Mouse (Mus musculus) CH12.LX (cell line): ENCODE data around the gene 9930111J21Rik1.
"Not testable (repeated sequence)": the region's sequence is repeated elsewhere in the genome, so short reads cannot be mapped to it uniquely, and the experiment has no call there.

Experiments
- BHLHE40 ChIP-seq: IDR thresholded peaks from 2 replicates; pipeline ENCODE4 v1.6.1; 2011; ENCODE audit warnings: mild to moderate bottlenecking, low read depth, low read length, improper control_type of control experiment
- CTCF ChIP-seq, 2 experiments: IDR thresholded peaks in 1 of 2; conservative IDR thresholded peaks in 1 of 2; 2 replicates each; pipeline ENCODE4 v1.5.1; 2011 to 2012; ENCODE audit warnings: low read depth in 2 of 2, low read length in 2 of 2, improper control_type of control experiment in 1 of 2, inconsistent platforms in 1 of 2, mild to moderate bottlenecking in 1 of 2, moderate library complexity in 1 of 2
- ETS1 ChIP-seq: conservative IDR thresholded peaks from 2 replicates; pipeline ENCODE4 v1.6.1; 2012; ENCODE audit warnings: low read depth, mild to moderate bottlenecking, inconsistent platforms, low read length, improper control_type of control experiment, moderate library complexity
- GABPA ChIP-seq: IDR thresholded peaks from 2 replicates; pipeline ENCODE4 v1.6.1; 2012; ENCODE audit warnings: low read depth, low read length, improper control_type of control experiment, inconsistent platforms; ENCODE audit not compliant: insufficient replicate concordance
- JUND ChIP-seq: conservative IDR thresholded peaks from 2 replicates; pipeline ENCODE4 v1.6.1; 2011; ENCODE audit warnings: low read depth, low read length, improper control_type of control experiment
- MAX ChIP-seq: IDR thresholded peaks from 2 replicates; pipeline ENCODE4 v1.6.1; 2011; ENCODE audit warnings: low read length, improper control_type of control experiment
- POLR2A ChIP-seq: IDR thresholded peaks from 2 replicates; pipeline ENCODE4 v1.6.1; 2011; ENCODE audit warnings: low read depth, mild to moderate bottlenecking, improper control_type of control experiment, low read length

GRCm38 (mm10) chr11:48900654-48901566, 78.3 kb downstream of the 9930111J21Rik1 start:
- not testable (repeated sequence) for TF ChIP-seq POLR2A; CTCF (conservative IDR thresholded peaks at IDR 0.05 in 1 of 2, IDR thresholded peaks at IDR 0.05 in 1 of 2; ENCODE audit: low read depth in 2 of 2, low read length in 2 of 2); GABPA
- TF ChIP-seq MAX, result peak; percentile 61; the same call in 1 of the 2 replicates
- peak; percentile 78 for TF ChIP-seq BHLHE40
- TF ChIP-seq JUND, result peak; percentile 67
- TF ChIP-seq ETS1, result peak; percentile 88
